In genomic region chr9:75558360-75558759, GRCm38 (mm10) we compare ENCODE assay signal across 8 mouse cellular contexts. TPM values are rescaled to one million over a fixed set of nuclear protein-coding genes. Genes with fewer than 3 reads are reported as not detected.
DNase-seq lines count a peak whose midpoint lies in the region; ATAC-seq and TF ChIP-seq lines count a peak whose summit lies in the region.

No protein-coding gene starts in this region.

- H3K9me3 ChIP-seq in embryonic facial prominence, embryonic 13.5 days, result no peaks in the 10 kb centered on the region
- H3K9me3 ChIP-seq in limb, embryonic 11.5 days (ENCODE audit: control insufficient read depth, low read length), result no peaks in the 10 kb centered on the region

- no peak for TF ChIP-seq CTCF in lung, adult 2 months (IDR thresholded peaks at IDR 0.05; ENCODE audit: insufficient read depth, low read length)
- no peak for TF ChIP-seq CTCF in olfactory bulb, adult 2 months (IDR thresholded peaks at IDR 0.05; ENCODE audit: insufficient read depth, low read depth, low read length)

- H3K36me3 ChIP-seq in embryonic facial prominence, embryonic 13.5 days, result no peaks in the 10 kb centered on the region
- H3K36me3 ChIP-seq in limb, embryonic 11.5 days (ENCODE audit: control insufficient read depth, insufficient read depth, low read length), result no peaks in the 10 kb centered on the region

- peak overlapping the region; percentile 89 for H3K9ac ChIP-seq in embryonic facial prominence, embryonic 13.5 days
- no peak overlapping the region for H3K9ac ChIP-seq in limb, embryonic 11.5 days (ENCODE audit: low read length)

- no peak for DNase-seq in lung, adult 2 months
- DNase-seq in lung, postnatal 36 days, result no peak
- no peak for DNase-seq in limb, embryonic 11.5 days (ENCODE audit: low spot score)
- no peak for DNase-seq in cerebellum, postnatal 10 days
- DNase-seq in frontal cortex, postnatal 25 days (ENCODE audit: low spot score in 2 of 2), result no peak
- no peak for DNase-seq in embryo, embryonic 10 days (ENCODE audit: low spot score)

- ATAC-seq in embryonic facial prominence, embryonic 13.5 days (ENCODE audit: insufficient number of reproducible peaks, insufficient read depth, low FRiP score, low TSS enrichment, low read depth), result no peak
- no peak for ATAC-seq in limb, embryonic 11.5 days (ENCODE audit: insufficient number of reproducible peaks, low FRiP score, low TSS enrichment, low read depth)

- 8% methylated on average over 3 of the region's 3 CpGs for WGBS in lung, adult 2 months
- WGBS in embryonic facial prominence, embryonic 13.5 days, result 13% methylated on average over 3 of the region's 3 CpGs
- 23% methylated on average over 3 of the region's 3 CpGs for WGBS in limb, embryonic 11.5 days
- 28% methylated on average over 3 of the region's 3 CpGs for WGBS in olfactory bulb, adult 2 months

- peaks cover 28% of the 10 kb centered on the region for H3K4me1 ChIP-seq in lung, adult 2 months (ENCODE audit: control insufficient read depth, insufficient read depth, low read length)
- peaks cover 14% of the 10 kb centered on the region for H3K4me1 ChIP-seq in embryonic facial prominence, embryonic 13.5 days
- peaks cover 6% of the 10 kb centered on the region for H3K4me1 ChIP-seq in limb, embryonic 11.5 days (ENCODE audit: control insufficient read depth, insufficient read depth, low read length)
- peaks cover 4% of the 10 kb centered on the region for H3K4me1 ChIP-seq in olfactory bulb, adult 2 months (ENCODE audit: control insufficient read depth, insufficient read depth, low read length)

- H3K4me2 ChIP-seq in embryonic facial prominence, embryonic 13.5 days, result peak overlapping the region; percentile 84
- H3K4me2 ChIP-seq in limb, embryonic 11.5 days (ENCODE audit: low read depth, severe bottlenecking), result peak overlapping the region; percentile 83

- no peaks in the 10 kb centered on the region for H3K27me3 ChIP-seq in embryonic facial prominence, embryonic 13.5 days
- no peaks in the 10 kb centered on the region for H3K27me3 ChIP-seq in limb, embryonic 11.5 days (ENCODE audit: control insufficient read depth, insufficient read depth, low read length)

- 0 out of 2 replicates have a peak overlapping the region, but pooled peaks have one; percentile 91 for H3K27ac ChIP-seq in embryonic facial prominence, embryonic 13.5 days
- H3K27ac ChIP-seq in limb, embryonic 11.5 days (replicated peaks; ENCODE audit: low read depth, low read length), result no peak overlapping the region
- H3K27ac ChIP-seq in olfactory bulb, adult 2 months (ENCODE audit: insufficient read depth, low read depth, low read length), result 0 out of 2 replicates have a peak overlapping the region, but pooled peaks have one; percentile 4

- peak overlapping the region; percentile 81 for H3K4me3 ChIP-seq in lung, adult 2 months (replicated peaks; ENCODE audit: extremely low read depth, low read depth, low read length)
- peak overlapping the region; percentile 93 for H3K4me3 ChIP-seq in embryonic facial prominence, embryonic 13.5 days
- H3K4me3 ChIP-seq in limb, embryonic 11.5 days (ENCODE audit: low read depth, low read length), result peak overlapping the region; percentile 78
- peak overlapping the region; percentile 87 for H3K4me3 ChIP-seq in olfactory bulb, adult 2 months (ENCODE audit: insufficient read depth, low read depth, low read length)

- no peak for TF ChIP-seq POLR2A in lung, adult 2 months (IDR thresholded peaks at IDR 0.05; ENCODE audit: borderline replicate concordance, extremely low read depth, low read depth, low read length)
- no peak for TF ChIP-seq POLR2A in olfactory bulb, adult 2 months (IDR thresholded peaks at IDR 0.05; ENCODE audit: insufficient read depth, low read depth, low read length)

RNA-seq across cellular contexts. Expression of gene Tmod3, which starts 1.1 kb away (rescaled TPM):
- 30.9 and 46.5 TPM in 2 replicates for polyA plus RNA-seq in lung, adult 2 months (2012; rRNA removed)
- 110 and 137 TPM in 2 replicates for polyA plus RNA-seq in embryonic facial prominence, embryonic 13.5 days (2015; fragmentation: Nextera tagmentation; extraction: Ambion mirVana)
- 103 and 113 TPM in 2 replicates for polyA plus RNA-seq in limb, embryonic 11.5 days (2014; fragmentation: Nextera tagmentation; extraction: Ambion mirVana)
- polyA plus RNA-seq in olfactory bulb, adult 2 months (2012; ENCODE audit: insufficient read depth, insufficient read length, low replicate concordance, missing spikeins), result not detected in 2 replicates

RNA-seq across cellular contexts. Expression of gene Tmod2, which starts 52.8 kb away (rescaled TPM):
- polyA plus RNA-seq in lung, adult 2 months (2012; rRNA removed), result 3.3 and 7.6 TPM in 2 replicates
- polyA plus RNA-seq in embryonic facial prominence, embryonic 13.5 days (2015; fragmentation: Nextera tagmentation; extraction: Ambion mirVana), result 19.8 and 23.0 TPM in 2 replicates
- polyA plus RNA-seq in limb, embryonic 11.5 days (2014; fragmentation: Nextera tagmentation; extraction: Ambion mirVana), result 20.9 and 28.1 TPM in 2 replicates
- 107 and 444 TPM in 2 replicates for polyA plus RNA-seq in olfactory bulb, adult 2 months (2012; ENCODE audit: insufficient read depth, insufficient read length, low replicate concordance, missing spikeins)
